Mouse (Mus musculus): Measurements from ENCODE around the gene B3gat3. TPM values are rescaled to one million over a fixed set of nuclear protein-coding genes. Genes with fewer than 3 reads are reported as not detected.
"Not testable (repeated sequence)": the region's sequence is repeated elsewhere in the genome, so short reads cannot be mapped to it uniquely, and the experiment has no call there.

The B3gat3 gene
- polyA plus RNA-seq, 1 experiment from 2014 or later = 89.7 TPM

DNA sequence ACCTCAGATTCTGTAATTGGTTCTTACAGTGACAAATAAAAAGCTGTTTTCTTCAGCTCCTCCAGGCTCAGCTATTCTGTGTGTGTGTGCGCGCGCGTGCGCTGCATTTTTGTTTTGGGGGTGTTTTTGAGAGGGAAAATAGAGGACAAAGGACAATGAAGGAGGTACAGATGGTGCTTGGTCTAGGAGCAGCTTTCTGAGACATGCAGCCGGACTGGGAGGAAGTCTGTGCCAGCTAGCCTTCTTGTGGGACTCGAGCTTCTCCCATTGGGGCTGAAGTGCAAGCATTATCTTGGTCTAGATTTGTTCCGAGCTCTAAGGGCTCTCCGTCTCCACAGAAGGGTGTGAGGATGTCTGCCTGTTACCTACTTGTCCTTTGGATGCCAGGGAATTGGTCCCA lies 32.1 kb downstream of the B3gat3 start:
- no peak for ATAC-seq (ENCODE audit: low FRiP score)
- H3K36me3 ChIP-seq = peaks cover 66% of the 10 kb centered on the region
- 87% methylated on average over 9 of the region's 9 CpGs for WGBS
- peak overlapping the region; percentile 90 for H3K27ac ChIP-seq
- H3K4me3 ChIP-seq = no peak overlapping the region
- H3K4me2 ChIP-seq = 0 out of 2 replicates have a peak overlapping the region, but pooled peaks have one; percentile 61
- H3K27me3 ChIP-seq = no peaks in the 10 kb centered on the region
- peak overlapping the region; percentile 69; the same call in 1 of the 2 replicates for H3K9ac ChIP-seq
- H3K4me1 ChIP-seq (replicated peaks) = peaks cover 34% of the 10 kb centered on the region
- H3K9me3 ChIP-seq = no peaks in the 10 kb centered on the region

DNA sequence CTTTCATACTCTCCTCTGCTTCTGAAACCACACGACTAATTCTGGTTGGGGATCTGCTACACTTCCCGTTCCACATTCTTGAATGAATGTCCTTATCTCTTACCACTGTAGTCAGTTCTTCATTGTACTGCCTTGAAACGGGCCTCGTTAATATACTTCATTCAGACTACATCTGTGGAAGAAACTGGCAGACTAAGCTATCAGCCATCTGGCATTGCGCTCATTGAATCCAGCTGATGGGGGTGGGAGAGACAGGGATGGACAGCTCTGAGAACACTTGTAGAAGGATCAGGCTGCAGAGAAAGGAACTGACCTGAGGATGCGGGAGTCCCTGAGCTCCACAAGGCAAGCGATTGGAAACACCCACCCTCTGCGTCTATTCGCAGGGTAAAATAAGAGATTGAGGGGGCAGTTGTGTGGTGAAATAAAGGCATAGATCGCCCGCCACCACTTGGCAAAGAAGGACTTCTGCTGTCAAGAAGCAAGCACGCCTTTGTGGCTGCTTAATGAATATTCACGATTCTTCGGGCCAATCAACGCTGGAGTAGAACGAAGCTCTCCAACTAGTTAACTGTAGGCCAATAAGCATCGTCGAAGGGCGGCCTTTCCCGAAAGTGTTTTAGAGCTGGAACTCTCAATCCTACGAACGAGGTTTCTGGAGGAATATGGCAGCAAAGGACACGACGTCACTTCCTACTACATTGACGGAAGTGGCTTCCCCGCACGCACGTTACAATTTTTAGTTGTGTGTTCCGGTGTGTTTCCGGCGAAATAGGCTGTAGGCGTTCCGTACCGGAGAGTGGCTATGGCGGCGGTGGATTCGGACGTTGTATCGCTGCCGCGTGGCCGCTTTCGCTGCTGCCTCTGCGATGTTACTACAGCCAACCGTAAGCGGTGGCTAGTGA lies 33.2 kb downstream of the B3gat3 start, which contains the start of gene Tut1:
Gene Tut1 (plus strand): TSS at position 713 of the 905 bp plus-strand sequence.
- peak within 1 kb of the TSS; percentile 90 for H3K27ac ChIP-seq
- peaks cover 34% of the 10 kb centered on the region for H3K4me1 ChIP-seq (replicated peaks)
- ATAC-seq (ENCODE audit: low FRiP score) = peak; percentile 96
- H3K9me3 ChIP-seq = no peaks in the 10 kb centered on the region
- H3K4me2 ChIP-seq = peak within 1 kb of the TSS; percentile 92
- H3K9ac ChIP-seq = peak within 1 kb of the TSS; percentile 79
- H3K36me3 ChIP-seq = peaks cover 62% of the 10 kb centered on the region
- WGBS = 2% methylated on average over 46 of the region's 46 CpGs
- H3K27me3 ChIP-seq = no peaks in the 10 kb centered on the region
- peak within 1 kb of the TSS; percentile 78 for H3K4me3 ChIP-seq

DNA sequence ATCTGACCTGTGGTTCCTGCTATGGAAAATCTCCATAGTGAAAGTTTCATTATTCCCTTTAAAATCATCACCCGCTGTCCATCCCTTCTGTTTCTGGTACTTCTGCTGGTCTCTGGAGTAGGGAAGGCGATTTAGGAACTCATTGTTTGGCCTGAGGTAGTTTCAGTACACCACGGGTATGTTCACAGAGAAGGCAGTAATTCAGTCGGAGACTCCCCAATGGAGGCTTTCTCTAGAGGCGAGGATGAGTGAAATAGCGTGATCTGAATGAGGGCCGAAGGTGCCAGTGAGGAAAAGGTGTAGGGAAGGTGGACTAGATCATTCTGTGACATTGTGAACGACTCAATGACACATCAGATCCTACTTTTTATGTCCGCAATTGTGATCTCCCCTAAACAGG lies 34.0 kb downstream of the B3gat3 start:
- Histone ChIP-seq H3K9me3 (no peaks in the 10 kb centered on the region), H3K9ac (peak overlapping the region; percentile 79), H3K27me3 (no peaks in the 10 kb centered on the region), H3K4me1 (replicated peaks) (peaks cover 34% of the 10 kb centered on the region), H3K4me2 (peak overlapping the region; percentile 92), H3K36me3 (peaks cover 60% of the 10 kb centered on the region), H3K27ac (peak overlapping the region; percentile 84), H3K4me3 (peak overlapping the region; percentile 78)
- 0 out of 2 replicates have a peak, but pooled peaks have one; percentile 4 for ATAC-seq (ENCODE audit: low FRiP score)
- 8% methylated on average over 9 of the region's 9 CpGs for WGBS

DNA sequence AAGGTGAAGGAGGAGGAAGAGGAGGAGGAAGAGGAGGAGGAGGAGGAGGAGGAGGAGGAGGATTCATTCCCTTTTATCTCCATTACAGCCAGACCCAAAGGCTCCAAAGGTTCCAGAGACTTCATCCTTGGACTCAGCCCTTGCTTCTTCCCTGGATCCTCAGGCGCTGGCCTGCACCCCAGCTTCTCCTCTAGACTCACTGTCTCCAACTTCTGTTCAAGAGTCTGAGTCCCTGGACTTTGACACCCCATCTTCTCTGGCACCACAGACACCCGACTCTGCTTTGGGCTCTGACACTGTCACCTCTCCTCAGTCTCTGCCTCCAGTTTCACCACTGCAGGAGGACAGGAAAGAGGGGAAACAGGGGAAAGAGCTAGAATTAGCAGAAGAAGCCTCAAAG lies 42.1 kb downstream of the B3gat3 start:
- H3K36me3 ChIP-seq = peaks cover 81% of the 10 kb centered on the region
- 95% methylated on average over 2 of the region's 2 CpGs for WGBS
- ATAC-seq (ENCODE audit: low FRiP score) = no peak
- H3K27me3 ChIP-seq = no peaks in the 10 kb centered on the region
- H3K9me3 ChIP-seq = no peaks in the 10 kb centered on the region
- no peak overlapping the region for H3K9ac ChIP-seq
- H3K27ac ChIP-seq = no peak overlapping the region
- no peak overlapping the region for H3K4me3 ChIP-seq
- no peak overlapping the region for H3K4me2 ChIP-seq
- H3K4me1 ChIP-seq (replicated peaks) = peaks cover 11% of the 10 kb centered on the region

DNA sequence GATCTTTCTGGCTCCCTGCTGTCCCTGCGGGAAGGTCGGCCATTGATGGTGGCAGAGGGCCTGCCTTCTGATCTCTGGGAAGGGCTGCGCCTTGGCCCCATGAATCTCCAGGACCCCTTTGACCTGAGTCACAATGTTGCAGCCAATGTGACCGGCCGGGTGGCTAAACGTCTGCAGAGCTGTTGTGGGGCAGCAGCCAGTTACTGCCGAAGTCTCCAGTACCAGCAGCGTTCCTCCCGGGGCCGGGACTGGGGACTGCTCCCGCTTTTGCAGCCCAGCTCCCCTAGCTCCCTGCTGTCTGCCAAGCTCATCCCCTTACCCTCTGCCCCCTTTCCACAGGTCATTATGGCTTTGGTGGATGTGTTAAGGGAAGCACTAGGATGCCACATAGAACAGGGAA lies 44.9 kb downstream of the B3gat3 start:
- Histone ChIP-seq H3K27ac (no peak overlapping the region), H3K9me3 (no peaks in the 10 kb centered on the region), H3K27me3 (no peaks in the 10 kb centered on the region), H3K4me1 (replicated peaks) (peaks cover 30% of the 10 kb centered on the region), H3K36me3 (peaks cover 73% of the 10 kb centered on the region), H3K4me3 (no peak overlapping the region; the same call in 1 of the 2 replicates), H3K4me2 (no peak overlapping the region), H3K9ac (no peak overlapping the region)
- ATAC-seq (ENCODE audit: low FRiP score) = no peak
- WGBS = 87% methylated on average over 11 of the region's 11 CpGs

DNA sequence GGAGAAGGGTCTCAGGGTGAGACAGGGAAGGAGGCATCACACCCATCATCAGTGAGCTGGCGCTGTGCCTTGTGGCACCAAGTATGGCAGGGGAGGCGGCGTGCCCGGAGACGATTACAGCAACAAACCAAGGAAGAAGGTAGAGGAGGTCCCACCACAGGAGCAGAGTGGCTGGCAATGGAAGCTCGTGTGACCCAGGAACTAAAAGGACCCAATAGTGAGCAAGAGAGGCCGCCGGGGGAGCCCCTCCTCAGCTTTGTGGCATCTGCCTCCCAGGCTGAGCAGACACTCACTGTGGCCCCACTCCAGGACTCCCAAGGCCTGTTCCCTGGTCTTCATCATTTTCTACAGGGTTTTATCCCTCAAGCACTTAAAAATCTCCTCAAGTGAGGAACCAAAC lies 45.6 kb downstream of the B3gat3 start:
- H3K27me3 ChIP-seq = no peaks in the 10 kb centered on the region
- H3K9ac ChIP-seq = peak overlapping the region; percentile 66
- peaks cover 73% of the 10 kb centered on the region for H3K36me3 ChIP-seq
- peak overlapping the region; percentile 57 for H3K4me2 ChIP-seq
- H3K27ac ChIP-seq = peak overlapping the region; percentile 87
- peaks cover 30% of the 10 kb centered on the region for H3K4me1 ChIP-seq (replicated peaks)
- H3K9me3 ChIP-seq = no peaks in the 10 kb centered on the region
- no peak for ATAC-seq (ENCODE audit: low FRiP score)
- H3K4me3 ChIP-seq = peak overlapping the region; percentile 74
- WGBS = 80% methylated on average over 8 of the region's 8 CpGs

DNA sequence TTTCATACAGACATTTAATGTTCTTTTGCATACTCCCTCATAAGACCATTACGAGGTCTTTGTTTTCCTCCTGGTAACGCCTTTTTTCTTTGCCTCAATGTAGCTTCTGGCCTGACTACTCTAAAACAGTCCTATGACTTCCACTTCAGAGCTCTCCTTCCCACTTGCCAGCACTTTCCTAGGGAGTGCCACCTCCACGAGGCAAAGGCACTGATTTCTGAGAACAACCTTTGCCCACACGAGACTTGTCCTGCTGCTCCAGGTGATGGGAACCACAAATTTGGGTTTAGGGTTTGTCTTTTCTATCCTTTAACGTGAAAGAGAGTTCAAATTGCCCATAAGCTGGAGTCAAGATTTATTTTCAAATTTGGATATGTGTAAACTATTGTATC lies 46.0 kb downstream of the B3gat3 start:
- Histone ChIP-seq H3K4me1 (replicated peaks) (peaks cover 30% of the 10 kb centered on the region), H3K4me2 (peak overlapping the region; percentile 57), H3K27me3 (no peaks in the 10 kb centered on the region), H3K9me3 (no peaks in the 10 kb centered on the region), H3K36me3 (peaks cover 74% of the 10 kb centered on the region), H3K9ac (peak overlapping the region; percentile 66), H3K27ac (peak overlapping the region; percentile 87), H3K4me3 (peak overlapping the region; percentile 74)
- WGBS = 50% methylated on average over 5 of the region's 5 CpGs
- no peak for ATAC-seq (ENCODE audit: low FRiP score)

DNA sequence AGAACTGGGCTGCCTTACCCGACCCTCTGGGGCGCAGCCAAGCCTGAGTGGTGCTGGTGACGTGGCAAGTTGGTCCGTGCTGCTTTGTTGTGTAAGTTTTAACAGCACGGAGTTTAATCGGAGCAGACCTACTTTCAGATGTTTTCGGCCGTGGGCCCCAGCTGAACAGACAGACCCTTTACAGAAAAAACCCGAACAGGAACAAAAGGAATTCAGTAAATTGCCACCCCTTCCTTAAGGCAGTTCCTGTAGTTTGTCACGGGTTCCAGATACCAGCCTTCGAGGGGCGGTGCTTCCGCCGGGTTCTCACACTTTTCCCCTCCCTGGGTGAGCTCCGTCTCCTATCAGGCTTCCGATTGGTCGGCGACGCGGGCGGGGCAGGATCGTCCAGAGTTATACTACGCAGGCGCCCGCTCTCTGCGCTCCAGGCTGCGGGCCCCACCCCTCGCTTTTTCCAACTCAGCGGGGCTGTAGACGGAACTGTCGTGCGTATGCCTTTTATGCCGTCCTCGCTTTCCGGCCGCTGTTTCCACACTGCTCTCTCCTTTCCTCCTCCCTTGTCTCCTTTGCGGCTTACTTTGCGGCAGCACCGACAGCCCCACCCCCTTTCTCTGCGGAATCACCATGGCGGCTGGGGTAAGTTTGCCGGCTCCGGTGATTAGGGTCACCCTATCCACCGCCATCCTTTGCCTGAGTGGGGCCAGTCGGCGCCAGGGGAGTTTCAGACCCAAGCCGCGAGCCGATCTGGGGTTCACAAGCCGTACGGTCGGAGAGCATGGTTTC lies 46.6 kb downstream of the B3gat3 start, which contains the start of gene Eef1g:
Gene Eef1g (plus strand): TSS at position 452 of the 783 bp plus-strand sequence.
- H3K4me2 ChIP-seq = peak within 1 kb of the TSS; percentile 90
- peaks cover 30% of the 10 kb centered on the region for H3K4me1 ChIP-seq (replicated peaks)
- peak; percentile 98 for ATAC-seq (ENCODE audit: low FRiP score)
- 1% methylated on average over 52 of the region's 52 CpGs for WGBS
- H3K36me3 ChIP-seq = peaks cover 74% of the 10 kb centered on the region
- H3K9me3 ChIP-seq = no peaks in the 10 kb centered on the region
- peak within 1 kb of the TSS; percentile 88 for H3K27ac ChIP-seq
- no peaks in the 10 kb centered on the region for H3K27me3 ChIP-seq
- H3K9ac ChIP-seq = peak within 1 kb of the TSS; percentile 95
- peak within 1 kb of the TSS; percentile 74 for H3K4me3 ChIP-seq

DNA sequence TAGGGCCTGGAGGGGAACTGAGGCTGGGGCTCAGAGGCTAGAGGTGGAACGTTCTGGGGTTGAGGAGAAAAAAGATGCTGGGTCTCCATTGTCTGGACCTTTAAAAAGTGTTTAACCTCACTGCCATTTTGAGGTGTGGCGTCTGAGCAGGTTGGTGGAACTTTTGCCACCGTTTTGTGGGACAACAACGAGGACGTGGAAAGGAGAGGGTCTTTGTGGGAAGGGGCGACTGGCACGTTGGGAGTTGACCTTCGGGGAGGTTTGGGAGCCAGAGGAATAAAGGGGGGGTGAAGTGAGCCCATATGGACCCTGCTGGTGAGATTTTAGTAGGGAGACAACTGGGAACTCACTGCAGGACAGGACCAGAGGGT lies 47.2 kb downstream of the B3gat3 start:
- peaks cover 30% of the 10 kb centered on the region for H3K4me1 ChIP-seq (replicated peaks)
- peak overlapping the region; percentile 88 for H3K27ac ChIP-seq
- H3K4me2 ChIP-seq = peak overlapping the region; percentile 90
- peak overlapping the region; percentile 74 for H3K4me3 ChIP-seq
- H3K36me3 ChIP-seq = peaks cover 74% of the 10 kb centered on the region
- WGBS = 0% methylated on average over 8 of the region's 8 CpGs
- no peaks in the 10 kb centered on the region for H3K27me3 ChIP-seq
- peak; percentile 2; the same call in 1 of the 2 replicates for ATAC-seq (ENCODE audit: low FRiP score)
- no peaks in the 10 kb centered on the region for H3K9me3 ChIP-seq
- peak overlapping the region; percentile 95 for H3K9ac ChIP-seq

DNA sequence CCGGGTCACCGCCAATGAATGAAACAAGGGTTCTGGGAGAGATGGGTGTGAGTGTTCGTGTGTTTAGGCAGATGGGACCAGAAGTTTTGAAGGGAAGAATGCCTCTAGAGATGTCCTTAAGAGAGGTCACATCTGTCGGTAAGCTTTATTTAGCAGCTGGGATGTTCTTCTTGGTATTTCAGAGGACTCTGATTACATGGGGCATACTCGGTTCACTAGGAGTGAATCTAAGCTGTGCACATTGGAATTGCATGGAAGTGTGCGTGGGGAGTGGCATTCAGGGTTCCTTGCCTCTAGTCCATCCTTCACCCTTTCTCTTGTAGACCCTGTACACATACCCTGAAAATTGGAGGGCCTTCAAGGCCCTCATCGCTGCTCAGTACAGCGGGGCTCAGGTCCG lies 47.7 kb downstream of the B3gat3 start:
- Histone ChIP-seq H3K27me3 (no peaks in the 10 kb centered on the region), H3K4me2 (peak overlapping the region; percentile 90), H3K4me1 (replicated peaks) (peaks cover 30% of the 10 kb centered on the region), H3K9me3 (no peaks in the 10 kb centered on the region), H3K4me3 (peak overlapping the region; percentile 74), H3K27ac (peak overlapping the region; percentile 88), H3K9ac (peak overlapping the region; percentile 95), H3K36me3 (peaks cover 74% of the 10 kb centered on the region)
- WGBS = 5% methylated on average over 9 of the region's 9 CpGs
- ATAC-seq (ENCODE audit: low FRiP score) = no peak

DNA sequence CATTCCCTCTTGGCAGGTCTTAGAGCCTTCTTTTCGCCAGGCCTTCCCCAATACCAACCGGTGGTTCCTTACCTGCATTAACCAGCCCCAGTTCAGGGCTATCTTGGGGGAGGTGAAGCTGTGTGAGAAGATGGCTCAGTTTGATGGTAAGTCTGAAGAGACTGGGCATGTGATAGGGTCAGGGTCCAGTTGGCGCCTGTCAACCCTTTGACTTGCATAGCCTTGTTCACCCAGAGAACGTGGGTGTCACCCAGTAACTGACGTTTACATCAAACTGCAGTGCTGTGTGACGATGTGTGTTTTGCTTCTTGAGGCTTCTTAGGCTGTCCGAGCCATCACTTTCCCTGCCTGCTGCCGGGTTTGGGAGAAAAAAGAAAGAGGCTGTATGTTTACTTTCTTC lies 52.3 kb downstream of the B3gat3 start:
- not testable (repeated sequence) for H3K9ac ChIP-seq; ATAC-seq (ENCODE audit: low FRiP score); H3K9me3 ChIP-seq; H3K4me2 ChIP-seq; H3K4me3 ChIP-seq; H3K27me3 ChIP-seq; H3K27ac ChIP-seq
- WGBS = 91% methylated on average over 8 of the region's 8 CpGs
- peaks cover 19% of the 10 kb centered on the region for H3K4me1 ChIP-seq (replicated peaks)
- H3K36me3 ChIP-seq = peaks cover 85% of the 10 kb centered on the region

DNA sequence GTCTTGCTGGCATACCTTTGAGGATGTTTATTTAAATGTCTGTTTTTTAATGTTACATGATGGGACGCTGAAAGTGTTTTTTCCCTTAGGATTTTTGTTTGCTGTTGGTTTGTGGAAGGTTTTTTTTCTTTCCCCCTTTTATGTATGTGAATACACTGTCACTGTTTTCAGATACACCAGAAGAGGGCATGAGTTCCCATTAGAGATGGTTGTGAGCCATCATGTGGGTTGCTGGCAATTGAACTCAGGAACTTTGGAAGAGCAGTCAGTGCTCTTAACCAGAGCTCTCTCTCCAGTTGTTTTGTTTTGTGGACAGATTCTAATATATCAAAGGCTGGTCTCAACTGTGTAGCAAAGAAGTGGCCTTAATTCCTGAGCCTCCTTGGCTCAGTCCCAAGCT lies 54.5 kb downstream of the B3gat3 start:
- H3K27ac ChIP-seq = no peak overlapping the region
- 95% methylated on average over 1 of the region's 1 CpGs for WGBS
- H3K36me3 ChIP-seq = peaks cover 96% of the 10 kb centered on the region
- H3K4me2 ChIP-seq = no peak overlapping the region
- H3K27me3 ChIP-seq = no peaks in the 10 kb centered on the region
- ATAC-seq (ENCODE audit: low FRiP score) = no peak
- H3K4me3 ChIP-seq = no peak overlapping the region
- no peak overlapping the region for H3K9ac ChIP-seq
- H3K9me3 ChIP-seq = no peaks in the 10 kb centered on the region
- H3K4me1 ChIP-seq (replicated peaks) = no peaks in the 10 kb centered on the region
